Mouse (Mus musculus): Measurements from ENCODE around the gene Uqcrh. TPM values are rescaled to one million over a fixed set of nuclear protein-coding genes. Genes with fewer than 3 reads are reported as not detected.

The Uqcrh gene
- total RNA-seq (2015) (465 and 482 TPM in 2 replicates), total RNA-seq (2017) (334 and 347 TPM in 2 replicates)

DNA sequence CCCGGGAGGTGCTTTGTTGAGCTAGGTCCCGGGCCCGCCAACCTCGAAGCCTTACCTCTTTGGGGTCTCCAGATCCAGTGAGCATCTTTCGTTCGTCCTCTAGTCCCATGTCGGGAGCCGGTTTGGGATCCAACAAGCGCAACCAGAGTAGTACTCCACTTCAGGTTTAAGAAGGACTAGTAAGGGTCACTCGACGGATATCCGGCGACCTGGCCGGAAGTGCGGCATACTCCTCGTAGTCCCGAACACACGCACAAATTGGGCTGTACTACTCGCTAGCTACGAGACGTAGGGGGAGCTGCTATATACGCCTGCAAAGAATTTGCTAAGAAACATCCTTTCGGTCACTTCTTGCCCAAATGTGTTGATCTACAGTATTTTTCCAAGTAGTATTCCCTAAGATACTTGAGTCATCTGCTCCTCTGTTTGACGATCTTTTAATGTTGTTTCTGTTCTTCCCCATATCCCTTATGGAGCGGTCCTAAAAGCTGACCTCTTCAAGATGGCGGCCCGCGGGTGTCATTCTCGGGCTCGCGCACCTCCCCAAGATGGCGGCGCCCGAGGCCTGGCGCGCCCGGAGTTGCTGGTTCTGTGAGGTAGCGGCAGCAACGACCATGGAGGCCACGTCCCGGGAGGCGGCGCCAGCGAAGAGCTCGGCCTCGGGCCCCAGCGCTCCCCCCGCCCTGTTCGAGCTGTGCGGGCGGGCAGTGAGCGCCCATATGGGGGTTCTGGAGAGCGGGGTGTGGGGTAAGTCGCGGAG lies at the start of gene Uqcrh, which contains the start of gene Lrrc41:
Uqcrh (minus strand) TSS at position 211 of the 760 bp plus-strand sequence.
Lrrc41 (plus strand) TSS at position 409 of the 760 bp plus-strand sequence.
- peak; percentile 82 for ATAC-seq (ENCODE audit: poor library complexity, severe bottlenecking)

DNA sequence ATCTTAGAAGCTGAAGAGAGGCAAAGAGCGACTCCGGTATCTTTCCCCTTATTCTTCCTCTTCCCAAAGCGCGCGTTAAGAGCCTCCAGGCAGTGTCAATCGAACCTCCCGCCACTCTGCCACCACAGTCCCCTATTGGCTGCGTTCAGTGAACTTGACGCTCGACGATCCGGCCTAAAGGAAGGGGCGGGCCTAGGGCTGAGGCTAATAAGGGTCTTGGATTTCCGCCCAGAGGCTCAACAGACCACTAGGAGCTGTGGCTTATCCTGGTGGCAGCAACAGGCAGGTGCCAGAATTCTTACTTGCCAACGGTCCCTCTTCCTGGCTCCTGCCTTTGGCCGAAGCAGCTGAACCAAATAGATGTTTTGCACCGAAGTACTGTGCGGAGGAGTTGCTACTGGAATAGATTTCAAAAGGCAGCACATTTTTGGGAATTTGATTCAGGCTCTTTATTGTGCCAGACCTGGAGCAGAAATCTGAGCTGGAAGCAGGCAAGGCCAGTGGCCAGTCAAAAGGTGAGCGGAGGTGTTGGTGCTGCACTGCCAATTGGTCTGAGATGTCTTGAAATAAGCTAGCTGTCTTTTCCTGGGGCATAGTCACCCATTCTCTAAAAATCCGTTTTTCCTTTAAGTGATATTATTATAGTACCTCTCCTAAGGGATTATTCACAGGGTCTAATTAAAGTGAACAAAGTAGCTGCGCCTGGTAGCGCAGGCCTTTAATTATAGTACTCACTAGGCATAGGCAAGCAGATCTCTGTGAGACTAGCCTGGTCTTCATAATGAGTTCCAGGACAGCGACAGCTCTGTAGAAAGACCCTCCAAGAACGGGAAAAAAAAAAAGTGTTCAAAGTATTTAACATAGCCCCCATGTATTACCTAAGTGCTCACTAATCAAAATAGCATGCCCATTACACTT lies 49.0 kb upstream of the Uqcrh start, which contains the start of the genes Rad54l and Pomgnt1:
Rad54l (minus strand) TSS at position 89 of the 918 bp plus-strand sequence.
Pomgnt1 (plus strand) TSS at position 239 of the 918 bp plus-strand sequence.
- ATAC-seq (ENCODE audit: poor library complexity, severe bottlenecking) = peak; percentile 96

DNA sequence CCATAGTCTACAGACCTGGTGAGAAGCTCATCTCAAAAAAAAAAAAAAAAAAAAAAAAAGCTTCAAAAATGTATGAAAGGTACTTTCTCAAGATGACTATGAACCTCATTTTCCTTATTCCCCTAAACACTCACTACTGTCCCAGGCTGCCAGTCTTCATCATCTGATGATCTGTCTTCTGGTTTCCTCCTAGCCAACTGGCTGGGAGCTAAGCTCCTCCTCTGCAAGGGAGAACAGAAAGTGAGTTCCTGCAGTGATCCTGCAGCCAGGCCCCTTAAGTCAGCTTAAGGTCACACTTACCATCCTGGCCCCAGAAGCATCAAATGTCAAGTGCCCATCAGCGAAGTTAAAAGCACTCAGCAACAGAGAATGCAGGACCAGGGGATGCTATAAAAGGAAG lies 47.9 kb upstream of the Uqcrh start:
- ATAC-seq (ENCODE audit: poor library complexity, severe bottlenecking) = peak; percentile 50

DNA sequence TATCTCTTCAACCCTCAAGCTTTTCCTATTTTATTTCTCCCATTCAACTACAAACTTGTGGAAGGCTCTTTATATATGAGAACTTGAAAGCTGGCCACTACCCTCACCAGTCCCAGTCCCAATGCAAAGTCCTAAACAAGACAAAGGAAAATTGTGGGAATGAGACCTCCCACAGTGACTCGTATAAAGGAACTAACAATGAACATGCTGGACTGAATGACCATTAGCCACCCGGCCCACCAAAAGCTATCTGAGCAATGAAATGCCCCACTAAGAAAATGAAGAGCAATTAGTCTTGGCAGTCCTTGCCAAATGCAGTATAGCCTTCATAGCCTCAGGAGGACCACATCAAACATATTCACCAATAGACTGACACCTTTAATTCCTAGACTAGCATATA lies 36.6 kb upstream of the Uqcrh start:
- no peak for ATAC-seq (ENCODE audit: poor library complexity, severe bottlenecking)

DNA sequence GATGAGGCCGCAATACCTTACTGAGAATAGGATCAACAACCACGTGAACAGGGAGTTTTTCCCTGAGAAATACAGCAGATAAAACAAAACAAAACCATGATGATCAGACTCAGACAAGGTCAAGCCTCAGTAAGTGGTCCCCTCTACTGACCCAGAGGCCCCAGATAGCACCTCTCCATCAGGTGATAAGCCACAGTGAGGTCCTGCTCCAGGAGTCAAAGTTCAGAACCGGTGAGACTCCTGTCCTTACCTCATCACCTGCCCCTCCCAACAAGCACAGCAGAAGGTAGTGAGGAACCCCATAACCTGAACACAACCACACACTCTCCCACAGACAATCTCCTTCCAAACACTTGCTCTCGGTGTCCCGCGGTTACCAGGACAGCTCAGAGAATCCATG lies 35.8 kb upstream of the Uqcrh start:
- no peak for ATAC-seq (ENCODE audit: poor library complexity, severe bottlenecking)

DNA sequence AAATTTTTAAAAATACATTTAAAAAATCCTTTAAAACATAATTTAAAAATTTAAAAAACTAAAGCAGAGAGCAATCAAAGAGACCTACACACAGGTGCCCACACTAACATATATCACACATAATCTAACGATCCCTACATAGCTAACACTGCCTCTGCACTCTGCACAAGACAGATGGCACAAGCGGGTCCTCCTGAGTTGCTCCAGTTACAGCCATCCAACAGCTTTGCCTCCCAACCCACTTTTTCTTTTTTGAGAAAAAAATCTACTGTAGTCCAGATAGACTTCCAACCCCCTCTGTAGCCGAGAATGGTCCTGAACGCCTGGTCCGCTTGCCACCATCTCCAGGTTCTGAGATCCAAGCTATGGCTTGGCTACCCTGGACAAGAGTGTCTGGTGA lies 30.4 kb upstream of the Uqcrh start:
- ATAC-seq (ENCODE audit: poor library complexity, severe bottlenecking) = no peak

DNA sequence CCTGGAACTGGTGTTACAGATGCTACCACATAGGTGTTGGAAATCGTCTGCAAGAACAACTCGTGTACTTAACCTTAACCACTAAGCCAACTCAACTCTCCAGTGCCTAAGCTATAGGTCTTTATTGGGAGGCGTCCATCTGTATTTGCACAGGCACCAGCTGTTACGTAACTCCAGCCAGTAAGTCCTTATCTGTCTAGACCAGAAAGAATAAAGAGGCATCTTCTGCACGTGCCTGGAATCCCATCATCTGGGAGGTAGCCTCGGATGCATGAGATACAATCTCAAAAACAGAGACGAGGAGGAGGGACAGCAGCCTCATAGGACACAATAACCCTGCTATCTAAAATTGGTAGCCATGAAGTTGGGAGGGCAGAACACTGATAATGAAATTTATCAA lies 26.1 kb upstream of the Uqcrh start:
- 0 out of 2 replicates have a peak, but pooled peaks have one; percentile 21 for ATAC-seq (ENCODE audit: poor library complexity, severe bottlenecking)

DNA sequence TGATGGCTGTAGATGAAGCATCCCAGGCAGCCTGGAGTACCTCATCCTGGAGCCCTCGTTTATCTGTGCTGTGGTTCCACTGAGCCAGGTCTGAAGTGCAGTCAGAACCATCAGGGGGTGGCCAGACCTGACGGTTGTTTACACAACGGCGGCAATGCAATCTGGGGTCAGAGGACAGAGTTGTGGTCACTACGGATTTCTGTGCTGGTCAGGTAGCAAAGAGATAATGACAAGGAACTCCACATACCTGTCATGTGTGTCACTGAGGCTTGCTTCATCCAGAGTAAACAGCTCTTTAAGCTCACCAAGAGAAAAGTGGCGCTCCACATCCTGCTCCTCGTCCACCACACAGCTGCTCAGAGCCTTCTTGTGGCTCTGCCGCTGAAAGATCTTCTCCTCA lies 22.3 kb upstream of the Uqcrh start:
- no peak for ATAC-seq (ENCODE audit: poor library complexity, severe bottlenecking)

DNA sequence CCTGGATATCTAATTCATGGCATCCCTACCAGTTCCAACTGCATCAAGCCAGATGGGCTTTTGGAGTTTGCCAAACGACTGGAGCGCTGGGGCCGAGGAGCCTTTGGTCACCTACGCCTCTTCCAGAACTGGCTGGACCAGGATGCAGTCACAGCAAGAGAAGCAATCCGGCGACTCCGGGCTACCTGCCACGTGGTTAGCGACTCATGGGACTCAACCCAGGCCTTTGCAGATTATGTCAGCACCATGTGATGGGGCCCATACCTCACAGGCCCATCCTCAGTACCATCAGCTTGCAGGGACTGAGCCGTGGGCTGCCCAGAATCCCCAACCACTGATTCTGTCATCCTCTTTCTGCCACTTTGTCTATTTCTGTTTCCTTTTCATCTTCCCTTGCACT lies 21.4 kb upstream of the Uqcrh start:
- no peak for ATAC-seq (ENCODE audit: poor library complexity, severe bottlenecking)

DNA sequence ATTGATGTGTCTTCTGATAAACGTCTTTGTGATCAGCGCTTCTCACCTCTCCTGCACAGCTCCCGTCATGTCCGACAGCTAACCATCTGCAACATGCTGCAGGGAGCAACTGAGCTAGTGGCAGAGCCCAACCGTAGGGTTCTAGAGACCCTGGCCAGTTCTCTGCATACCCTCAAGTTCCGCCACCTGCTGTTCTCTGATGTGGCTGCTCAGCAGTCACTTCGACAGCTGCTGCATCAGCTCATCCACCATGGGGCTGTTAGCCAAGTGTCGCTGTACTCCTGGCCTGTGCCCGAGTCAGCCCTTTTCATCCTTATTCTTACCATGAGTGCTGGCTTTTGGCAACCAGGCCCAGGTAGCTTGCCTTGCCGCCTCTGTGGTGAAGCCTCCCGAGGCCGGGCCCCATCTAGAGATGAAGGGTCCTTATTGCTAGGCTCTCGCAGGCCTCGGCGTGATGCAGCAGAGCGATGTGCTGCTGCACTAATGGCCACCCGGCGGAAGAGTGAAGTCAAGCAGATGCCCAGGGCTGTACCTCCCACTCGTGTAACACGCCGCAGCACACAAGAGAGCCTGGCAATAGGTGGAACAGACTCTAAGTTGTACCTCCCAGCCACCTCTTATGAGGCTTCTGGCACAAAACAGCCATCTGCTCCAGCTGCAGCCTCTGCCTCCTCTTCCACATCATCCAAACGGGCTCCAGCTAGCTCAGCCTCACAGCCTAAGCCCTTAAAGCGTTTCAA lies 13.8 kb upstream of the Uqcrh start:
- no peak for ATAC-seq (ENCODE audit: poor library complexity, severe bottlenecking)

DNA sequence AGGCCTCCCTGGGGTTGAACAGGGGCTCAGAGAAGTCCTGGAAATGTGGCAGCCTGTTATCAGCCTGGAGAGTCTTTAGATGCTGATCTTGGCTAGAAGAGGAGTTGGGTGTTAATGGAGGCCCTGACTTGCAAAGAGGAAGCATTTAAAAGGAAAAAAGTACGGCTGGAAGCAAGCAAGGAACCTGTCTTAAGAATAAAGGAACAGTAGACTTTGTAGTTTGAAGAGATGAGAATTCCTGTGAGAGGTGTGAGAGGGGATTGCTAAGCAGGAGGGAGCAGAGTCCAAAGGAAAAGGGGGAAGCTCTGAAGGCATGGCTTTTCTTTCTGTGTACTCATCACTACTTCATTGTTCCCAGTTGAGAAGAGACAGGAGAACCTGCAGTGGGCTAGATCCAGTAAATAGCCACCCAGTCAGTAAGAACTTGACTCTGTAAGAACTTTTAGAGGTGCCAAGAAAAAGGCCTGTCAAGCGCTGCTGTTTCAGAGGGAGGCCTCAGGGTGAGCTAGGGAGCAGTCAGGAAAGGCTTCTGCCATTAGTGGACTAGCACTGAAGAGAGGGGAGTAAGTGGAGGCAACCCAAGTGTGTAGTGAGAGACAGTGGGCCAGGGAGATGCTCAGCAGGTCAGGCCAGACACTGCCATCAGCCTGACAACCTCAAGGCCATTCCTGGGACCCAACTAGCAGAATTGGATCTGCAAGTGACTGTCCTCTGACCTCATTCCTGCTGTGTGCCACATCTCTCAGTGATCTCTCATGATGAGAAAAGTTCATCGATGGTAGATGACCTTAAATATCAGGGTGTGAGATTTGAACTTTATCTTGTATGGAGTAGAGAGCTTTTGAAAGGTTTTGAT lies 2.6 kb upstream of the Uqcrh start:
- no peak for ATAC-seq (ENCODE audit: poor library complexity, severe bottlenecking)

DNA sequence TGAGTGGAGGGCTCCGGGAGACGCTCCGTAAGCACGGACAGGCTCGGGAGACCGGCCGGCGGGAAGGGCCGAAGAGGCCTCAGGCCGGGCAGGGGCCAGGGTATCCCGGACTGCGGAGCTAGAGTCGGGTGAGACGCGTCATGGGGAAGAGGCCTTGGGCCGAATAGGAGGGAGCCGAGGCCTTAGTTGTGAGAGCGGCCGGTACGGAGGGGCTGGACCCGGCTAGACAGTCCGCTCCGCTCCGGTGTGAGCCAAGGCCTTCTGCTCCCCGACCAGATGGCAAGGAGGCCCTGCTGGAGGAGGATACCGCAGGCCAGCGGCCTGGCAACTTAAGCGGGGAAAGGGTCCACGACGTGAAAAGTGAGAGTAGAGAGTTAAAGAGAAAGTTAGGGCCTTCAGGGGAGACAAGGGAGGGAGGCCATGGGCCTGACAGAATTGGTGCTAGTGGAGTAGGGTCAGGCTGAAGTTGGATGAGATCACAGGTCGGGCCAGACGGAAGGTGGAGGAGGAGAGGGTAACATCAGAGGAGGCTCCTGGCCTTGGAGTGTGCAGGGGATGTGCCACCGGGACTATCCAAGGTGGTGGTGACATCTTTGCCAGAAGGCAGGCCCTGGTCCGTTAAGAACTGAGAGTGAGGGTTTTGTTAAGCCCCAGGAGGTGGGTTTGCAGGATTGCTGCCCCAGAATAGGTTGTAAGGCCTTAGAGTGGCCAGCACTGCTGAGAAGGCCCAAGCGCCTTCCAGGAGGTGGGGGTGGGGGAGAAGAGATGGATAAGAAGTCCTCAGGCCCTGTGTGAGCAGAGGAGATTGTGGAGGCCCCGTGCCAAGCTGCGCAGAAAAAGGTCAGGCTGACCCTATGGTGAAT lies 1.7 kb upstream of the Uqcrh start:
- peak; percentile 30 for ATAC-seq (ENCODE audit: poor library complexity, severe bottlenecking)

DNA sequence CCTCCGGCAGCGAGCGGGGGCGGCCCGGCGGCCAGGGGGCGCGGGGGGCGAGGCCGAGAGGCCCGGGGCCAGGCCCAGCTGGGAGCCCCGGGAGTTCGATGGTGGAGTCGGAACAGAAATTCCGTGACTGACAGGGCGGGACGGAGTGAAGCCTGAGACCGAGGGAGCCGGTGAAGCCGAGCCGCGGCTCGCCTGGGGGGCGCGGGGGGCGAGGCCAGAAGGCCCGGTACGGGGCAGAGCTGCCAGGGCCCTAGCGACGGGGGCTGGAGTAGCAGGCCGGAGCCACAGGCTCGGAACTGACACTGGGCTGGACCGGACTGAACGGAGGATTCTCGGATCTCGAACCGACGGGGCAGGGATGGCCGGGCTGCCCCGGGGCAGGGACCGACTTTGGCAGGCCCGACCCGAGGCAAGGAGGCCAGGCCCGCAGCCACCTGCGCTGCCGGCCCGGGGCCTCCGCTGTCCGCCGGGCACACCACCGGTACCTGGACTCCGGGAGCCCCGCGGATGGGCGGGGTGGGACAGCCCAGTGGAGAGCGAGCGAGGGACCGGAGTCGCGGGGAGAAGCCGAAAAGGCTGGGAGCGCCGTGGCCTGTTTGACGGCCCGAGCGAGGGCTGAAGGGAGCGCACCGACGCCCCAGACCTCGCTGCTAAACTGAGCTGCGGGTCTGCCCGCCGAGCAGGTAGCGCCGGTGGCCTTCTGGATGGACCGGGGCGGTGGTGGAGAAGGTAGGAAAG lies 929 bp upstream of the Uqcrh start:
- ATAC-seq (ENCODE audit: poor library complexity, severe bottlenecking) = peak; percentile 39

DNA sequence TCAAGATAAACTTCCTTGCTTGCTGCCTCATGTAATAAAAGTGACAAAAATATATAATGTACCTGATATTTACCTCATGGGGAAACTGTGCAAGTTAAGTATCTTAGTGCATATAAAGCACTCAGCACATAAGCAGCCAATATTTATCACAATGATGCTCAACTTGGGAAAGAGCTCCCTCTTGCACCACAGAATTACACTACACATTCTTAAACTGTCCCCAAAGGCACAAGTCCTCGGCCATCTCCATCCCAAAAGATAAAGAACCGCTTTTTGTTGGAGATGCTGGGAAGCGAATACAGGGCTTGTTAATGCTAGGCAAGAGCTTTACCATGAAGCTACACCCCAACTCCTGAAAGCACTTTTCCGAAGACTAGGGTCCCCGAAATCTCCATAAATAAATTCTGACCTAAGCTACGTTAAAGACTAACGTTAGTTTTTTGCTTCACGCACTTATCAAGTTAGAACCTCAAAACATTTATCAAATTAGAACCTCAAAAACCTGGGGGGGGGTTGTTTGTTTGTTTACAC lies 661 bp downstream of the Uqcrh start:
- no peak for ATAC-seq (ENCODE audit: poor library complexity, severe bottlenecking)

DNA sequence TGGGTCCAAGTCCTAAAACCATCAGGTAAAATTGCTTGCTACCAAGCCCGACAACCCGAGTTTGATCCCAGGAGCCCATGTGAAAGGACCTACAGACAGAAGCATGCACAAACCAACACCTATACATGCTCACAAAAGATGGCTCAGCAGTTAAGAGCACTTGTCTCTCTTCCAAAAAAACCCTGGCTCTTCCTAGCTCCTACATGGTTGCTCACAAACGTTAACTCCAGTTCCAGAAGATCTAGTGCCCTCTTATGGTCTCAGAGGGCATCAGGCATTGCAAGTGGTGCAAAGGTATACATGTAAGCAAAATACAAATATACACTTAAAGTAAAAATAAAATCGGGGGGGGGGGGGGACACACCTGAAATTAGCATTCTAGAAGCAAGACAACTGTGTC lies 1.7 kb downstream of the Uqcrh start:
- ATAC-seq (ENCODE audit: poor library complexity, severe bottlenecking) = no peak

DNA sequence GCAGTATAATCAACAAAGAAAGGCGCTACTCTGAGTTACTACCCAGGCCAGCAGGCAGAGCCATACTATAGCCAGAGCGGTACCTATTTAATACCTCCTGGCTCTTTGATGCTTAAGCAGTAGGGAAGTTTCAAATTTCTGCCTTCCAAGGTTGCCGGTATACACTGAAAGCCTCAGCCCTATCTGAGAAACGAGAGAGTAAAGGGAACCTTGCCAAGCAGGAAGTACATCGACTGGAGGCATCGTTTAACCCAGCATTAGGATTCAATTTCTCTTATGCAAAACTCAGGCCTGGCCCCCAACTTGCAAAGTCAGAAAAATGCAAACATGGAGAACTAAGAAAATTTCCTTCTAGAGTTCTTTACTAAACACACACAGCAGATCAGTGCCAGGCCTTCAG lies 4.8 kb downstream of the Uqcrh start:
- no peak for ATAC-seq (ENCODE audit: poor library complexity, severe bottlenecking)

DNA sequence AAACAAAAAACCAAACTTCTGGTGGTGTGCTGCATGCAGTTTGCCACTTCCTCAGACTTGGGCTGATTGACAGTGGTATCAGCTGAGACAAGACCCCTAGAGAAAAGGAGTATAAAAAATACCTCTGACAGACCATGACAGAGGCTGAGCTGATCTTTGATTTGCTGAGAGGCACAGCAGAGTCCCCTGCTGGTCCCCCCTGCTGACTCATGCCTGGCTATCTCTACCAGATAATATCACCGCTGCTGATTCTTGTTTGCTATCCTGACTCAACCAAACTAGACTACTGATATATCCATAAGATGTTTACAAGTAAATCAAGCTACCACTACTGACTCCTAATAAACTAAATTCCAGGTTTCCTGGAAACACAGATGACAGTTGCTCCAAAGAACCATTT lies 11.0 kb downstream of the Uqcrh start:
- no peak for ATAC-seq (ENCODE audit: poor library complexity, severe bottlenecking)
